Mouse (Mus musculus): ENCODE measurements around the gene Cacnb4. TPM values are rescaled to one million over a fixed set of nuclear protein-coding genes. Genes with fewer than 3 reads are reported as not detected.

The Cacnb4 gene
- polyA plus RNA-seq, 1 experiment from 2014 or later = 1.1 TPM

GRCm38 (mm10) chr2:52603935-52604650 lies 72.5 kb downstream of the Cacnb4 start:
- no peak overlapping the region for H3K4me3 ChIP-seq (ENCODE audit: inconsistent target)
- no peaks in the 10 kb centered on the region for H3K79me2 ChIP-seq (ENCODE audit: inconsistent target)
- no peak overlapping the region for H3K27ac ChIP-seq
- 93% methylated on average over 11 of the region's 11 CpGs for WGBS (ENCODE audit: missing documents)
- H3K36me3 ChIP-seq (ENCODE audit: inconsistent target) = no peaks in the 10 kb centered on the region

- no peak overlapping the region for H3K27ac ChIP-seq
- H3K79me2 ChIP-seq (ENCODE audit: inconsistent target) = no peaks in the 10 kb centered on the region
- WGBS (ENCODE audit: missing documents) = 23% methylated on average over 6 of the region's 6 CpGs
- no peaks in the 10 kb centered on the region for H3K36me3 ChIP-seq (ENCODE audit: inconsistent target)
- no peak overlapping the region for H3K4me3 ChIP-seq (ENCODE audit: inconsistent target)
These were observed 73.2 kb downstream of the Cacnb4 start for GRCm38 (mm10) chr2:52603421-52603820.

- Histone ChIP-seq H3K36me3 (ENCODE audit: inconsistent target) (no peaks in the 10 kb centered on the region), H3K79me2 (ENCODE audit: inconsistent target) (no peaks in the 10 kb centered on the region), H3K4me3 (ENCODE audit: inconsistent target) (no peak overlapping the region), H3K27ac (no peak overlapping the region)
- 85% methylated on average over 8 of the region's 8 CpGs for WGBS (ENCODE audit: missing documents)
These were observed 73.7 kb downstream of the Cacnb4 start for GRCm38 (mm10) chr2:52602921-52603320.

- Histone ChIP-seq H3K36me3 (ENCODE audit: inconsistent target) (no peaks in the 10 kb centered on the region), H3K27ac (no peak overlapping the region), H3K4me3 (ENCODE audit: inconsistent target) (no peak overlapping the region), H3K79me2 (ENCODE audit: inconsistent target) (no peaks in the 10 kb centered on the region)
- 9% methylated on average over 2 of the region's 2 CpGs for WGBS (ENCODE audit: missing documents)
These were observed 74.4 kb downstream of the Cacnb4 start for GRCm38 (mm10) chr2:52602228-52602627.

GRCm38 (mm10) chr2:52597511-52597910 lies 79.1 kb downstream of the Cacnb4 start:
- no peaks in the 10 kb centered on the region for H3K79me2 ChIP-seq (ENCODE audit: inconsistent target)
- no peaks in the 10 kb centered on the region for H3K36me3 ChIP-seq (ENCODE audit: inconsistent target)
- no peak overlapping the region for H3K4me3 ChIP-seq (ENCODE audit: inconsistent target)
- H3K27ac ChIP-seq = no peak overlapping the region

- H3K4me3 ChIP-seq (ENCODE audit: inconsistent target) = no peak overlapping the region
- WGBS (ENCODE audit: missing documents) = 79% methylated on average over 8 of the region's 8 CpGs
- no peaks in the 10 kb centered on the region for H3K79me2 ChIP-seq (ENCODE audit: inconsistent target)
- no peak overlapping the region for H3K27ac ChIP-seq
- no peaks in the 10 kb centered on the region for H3K36me3 ChIP-seq (ENCODE audit: inconsistent target)
These were observed 82.8 kb downstream of the Cacnb4 start for GRCm38 (mm10) chr2:52593814-52594213.

- no peak overlapping the region for H3K27ac ChIP-seq
- 94% methylated on average over 5 of the region's 5 CpGs for WGBS (ENCODE audit: missing documents)
- no peak overlapping the region for H3K4me3 ChIP-seq (ENCODE audit: inconsistent target)
- H3K79me2 ChIP-seq (ENCODE audit: inconsistent target) = no peaks in the 10 kb centered on the region
- H3K36me3 ChIP-seq (ENCODE audit: inconsistent target) = no peaks in the 10 kb centered on the region
These were observed 83.4 kb downstream of the Cacnb4 start for GRCm38 (mm10) chr2:52593260-52593659.

- H3K36me3 ChIP-seq (ENCODE audit: inconsistent target) = no peaks in the 10 kb centered on the region
- no peaks in the 10 kb centered on the region for H3K79me2 ChIP-seq (ENCODE audit: inconsistent target)
- no peak overlapping the region for H3K27ac ChIP-seq
- 0% methylated on average over 3 of the region's 5 CpGs for WGBS (ENCODE audit: missing documents)
- H3K4me3 ChIP-seq (ENCODE audit: inconsistent target) = no peak overlapping the region
These were observed 85.7 kb downstream of the Cacnb4 start for GRCm38 (mm10) chr2:52590970-52591347.

- WGBS (ENCODE audit: missing documents) = 74% methylated on average over 7 of the region's 7 CpGs
- H3K79me2 ChIP-seq (ENCODE audit: inconsistent target) = no peaks in the 10 kb centered on the region
- no peak overlapping the region for H3K4me3 ChIP-seq (ENCODE audit: inconsistent target)
- no peak overlapping the region for H3K27ac ChIP-seq
- H3K36me3 ChIP-seq (ENCODE audit: inconsistent target) = no peaks in the 10 kb centered on the region
These were observed 86.2 kb downstream of the Cacnb4 start for GRCm38 (mm10) chr2:52590340-52590969.

GRCm38 (mm10) chr2:52589514-52589913 lies 87.1 kb downstream of the Cacnb4 start:
- Histone ChIP-seq H3K27ac (no peak overlapping the region), H3K36me3 (ENCODE audit: inconsistent target) (no peaks in the 10 kb centered on the region), H3K79me2 (ENCODE audit: inconsistent target) (no peaks in the 10 kb centered on the region), H3K4me3 (ENCODE audit: inconsistent target) (no peak overlapping the region)
- 100% methylated on average over 2 of the region's 4 CpGs for WGBS (ENCODE audit: missing documents)

- 90% methylated on average over 4 of the region's 4 CpGs for WGBS (ENCODE audit: missing documents)
- Histone ChIP-seq H3K79me2 (ENCODE audit: inconsistent target) (no peaks in the 10 kb centered on the region), H3K27ac (no peak overlapping the region), H3K36me3 (ENCODE audit: inconsistent target) (no peaks in the 10 kb centered on the region), H3K4me3 (ENCODE audit: inconsistent target) (no peak overlapping the region)
These were observed 91.2 kb downstream of the Cacnb4 start for GRCm38 (mm10) chr2:52585384-52585783.

GRCm38 (mm10) chr2:52581132-52581781 lies 95.4 kb downstream of the Cacnb4 start:
- H3K79me2 ChIP-seq (ENCODE audit: inconsistent target) = no peaks in the 10 kb centered on the region
- WGBS (ENCODE audit: missing documents) = 97% methylated on average over 5 of the region's 11 CpGs
- no peak overlapping the region for H3K27ac ChIP-seq
- no peaks in the 10 kb centered on the region for H3K36me3 ChIP-seq (ENCODE audit: inconsistent target)
- H3K4me3 ChIP-seq (ENCODE audit: inconsistent target) = no peak overlapping the region

- H3K79me2 ChIP-seq (ENCODE audit: inconsistent target) = no peaks in the 10 kb centered on the region
- no peaks in the 10 kb centered on the region for H3K36me3 ChIP-seq (ENCODE audit: inconsistent target)
- no peak overlapping the region for H3K4me3 ChIP-seq (ENCODE audit: inconsistent target)
- H3K27ac ChIP-seq = no peak overlapping the region
- WGBS (ENCODE audit: missing documents) = 94% methylated on average over 5 of the region's 5 CpGs
These were observed 95.9 kb downstream of the Cacnb4 start for GRCm38 (mm10) chr2:52580697-52581096.

- Histone ChIP-seq H3K27ac (no peak overlapping the region), H3K4me3 (ENCODE audit: inconsistent target) (no peak overlapping the region), H3K79me2 (ENCODE audit: inconsistent target) (no peaks in the 10 kb centered on the region), H3K36me3 (ENCODE audit: inconsistent target) (no peaks in the 10 kb centered on the region)
- WGBS (ENCODE audit: missing documents) = 84% methylated on average over 3 of the region's 3 CpGs
These were observed 97.8 kb downstream of the Cacnb4 start for GRCm38 (mm10) chr2:52578846-52579245.

- Histone ChIP-seq H3K36me3 (ENCODE audit: inconsistent target) (no peaks in the 10 kb centered on the region), H3K4me3 (ENCODE audit: inconsistent target) (no peak overlapping the region), H3K79me2 (ENCODE audit: inconsistent target) (no peaks in the 10 kb centered on the region), H3K27ac (no peak overlapping the region)
- WGBS (ENCODE audit: missing documents) = 83% methylated on average over 4 of the region's 4 CpGs
These were observed 98.9 kb downstream of the Cacnb4 start for GRCm38 (mm10) chr2:52577700-52578099.
